Mouse (Mus musculus) left cerebral cortex, postnatal 25 days (tissue): ENCODE data around the gene D430041D05Rik. TPM values are rescaled to one million over a fixed set of nuclear protein-coding genes. Genes with fewer than 3 reads are reported as not detected.

Experiments
- DNase-seq, 2 experiments: peaks; one replicate each; pipeline ENCODE4 v3.0.0; 2022; ENCODE audit warnings: low spot score in 2 of 2, mixed read lengths in 1 of 2
- intact Hi-C: fragments of 180-260 bp; cut with DNase I; formaldehyde crosslinking; loops from one replicate; pipeline ENCODE4 v1.15.1; 2025
- total RNA-seq, 2 experiments: library from RNA; stranded (reverse); gene quantifications; 2 replicates each; pipeline ENCODE4 v1.2.3; 2021

The D430041D05Rik gene
- total RNA-seq, 2 experiments from 2014 or later, result 124 to 128 TPM

DNA sequence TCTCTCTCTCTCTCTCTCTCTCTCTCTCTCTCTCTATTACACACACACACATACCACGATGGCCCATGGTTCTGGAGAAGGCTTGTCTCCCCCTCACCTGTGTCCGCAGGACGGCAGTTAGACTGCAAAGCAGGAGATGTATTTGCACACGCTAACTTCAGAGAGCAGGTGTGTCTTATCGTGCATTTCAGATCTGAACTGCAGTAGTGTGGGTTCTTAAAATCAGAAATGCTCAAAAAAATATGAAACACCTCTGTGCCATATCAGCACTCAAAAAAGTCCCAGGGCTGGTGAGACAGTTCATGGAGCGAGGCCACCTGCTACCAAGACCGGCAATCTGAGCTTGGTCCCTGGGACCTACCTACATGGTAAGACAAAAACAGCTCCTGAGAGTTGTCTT, 993 bp upstream of the D430041D05Rik start:
- intact Hi-C loops, result no loop called here
- no peak for DNase-seq

DNA sequence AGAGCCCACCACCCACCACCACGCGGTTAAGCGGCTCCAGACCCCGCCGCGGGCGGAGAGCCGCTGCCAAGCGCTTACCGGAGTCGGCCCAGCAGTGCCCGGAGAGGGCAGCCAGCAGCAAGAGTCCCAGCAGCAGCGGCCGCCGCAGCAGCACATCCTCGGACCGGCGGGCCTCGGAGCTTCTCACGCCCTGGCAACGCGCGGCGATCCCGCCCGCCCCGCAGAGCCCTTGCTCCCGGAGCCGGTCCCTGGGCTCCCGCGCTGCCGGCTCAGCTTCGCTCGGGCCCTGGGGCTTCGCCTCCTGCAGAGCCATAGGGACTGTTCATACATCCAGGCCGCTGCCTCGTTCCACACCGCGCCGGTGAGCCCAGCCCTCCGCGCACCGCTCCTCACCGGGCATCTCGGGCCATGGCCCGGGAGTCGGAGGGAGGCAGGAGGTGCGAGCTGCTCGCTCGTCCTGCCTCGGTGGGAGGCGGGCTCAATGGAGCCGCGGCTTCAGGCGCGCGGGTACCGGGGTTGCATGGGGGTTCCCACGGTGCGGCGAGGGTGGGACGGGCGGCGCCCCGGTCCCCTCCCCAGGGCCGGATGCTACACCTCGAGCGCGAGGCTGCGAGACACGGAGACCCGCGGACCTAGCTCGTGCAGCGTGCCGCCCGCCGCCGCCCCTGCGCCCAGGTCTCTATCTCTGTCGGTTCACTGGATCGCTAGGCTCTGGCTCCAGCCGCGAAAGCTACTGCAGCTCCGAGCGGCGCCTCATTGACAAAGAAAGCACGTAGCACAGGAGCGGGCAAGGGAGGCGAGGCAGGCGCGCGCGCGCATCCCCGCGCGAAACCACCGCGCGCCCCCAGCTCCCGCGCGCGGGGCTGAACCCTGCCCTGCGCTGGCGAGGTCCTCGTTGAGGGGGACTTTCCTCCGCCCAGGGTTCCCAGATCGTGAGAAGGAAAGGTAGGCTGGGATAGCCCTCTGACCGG, 677 bp downstream of the D430041D05Rik start:
- DNase-seq, result peak; percentile 66 to 68
- intact Hi-C loops, result loop anchor here (5.0 kb wide), 2 partner anchors 58 to 78 kb away; no protein-coding TSS in a partner anchor

DNA sequence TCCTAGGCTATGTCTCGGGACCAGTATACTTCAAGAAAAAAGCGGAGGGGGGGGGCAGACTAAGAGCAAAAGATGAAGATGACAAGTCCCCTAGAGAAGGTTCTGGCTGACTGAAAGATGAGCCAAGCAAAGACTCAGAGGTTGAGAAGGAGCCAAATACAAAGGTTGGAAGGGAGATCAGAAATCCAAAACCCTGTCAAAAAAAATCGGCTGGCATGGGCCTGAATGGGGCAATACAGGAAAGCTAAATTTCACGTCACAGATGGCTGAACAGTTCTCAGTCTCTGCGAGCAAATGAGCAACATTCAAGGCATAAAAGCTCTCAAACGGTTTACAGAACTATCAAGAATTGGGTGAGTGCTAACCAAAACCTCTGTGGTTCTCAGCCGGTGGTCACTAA, 2.5 kb downstream of the D430041D05Rik start:
- intact Hi-C loops, result loop anchor here (5.0 kb wide), 2 partner anchors 56 to 76 kb away; no protein-coding TSS in a partner anchor
- no peak for DNase-seq

DNA sequence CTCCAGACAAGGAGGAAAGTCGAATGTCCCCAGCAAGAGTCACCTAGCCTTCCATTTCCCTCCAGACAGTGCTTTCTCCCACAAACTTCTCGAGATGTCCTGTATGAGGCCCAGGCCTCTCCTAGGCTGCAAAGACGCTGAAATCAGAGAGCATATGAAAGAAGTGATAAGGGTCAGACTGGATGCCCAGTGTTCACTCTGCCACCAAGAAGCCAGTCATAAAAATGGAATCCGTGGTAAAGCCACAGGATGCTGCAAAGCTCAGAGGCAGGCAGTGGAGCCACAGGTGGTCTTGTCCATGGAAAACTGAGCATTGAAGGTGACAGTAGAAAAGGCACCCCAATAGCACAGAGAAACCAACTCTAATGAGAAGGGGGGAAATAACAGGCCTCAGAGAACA, 2.9 kb downstream of the D430041D05Rik start:
- intact Hi-C loops, result loop anchor here (5.0 kb wide), 2 partner anchors 56 to 76 kb away; no protein-coding TSS in a partner anchor
- no peak for DNase-seq

DNA sequence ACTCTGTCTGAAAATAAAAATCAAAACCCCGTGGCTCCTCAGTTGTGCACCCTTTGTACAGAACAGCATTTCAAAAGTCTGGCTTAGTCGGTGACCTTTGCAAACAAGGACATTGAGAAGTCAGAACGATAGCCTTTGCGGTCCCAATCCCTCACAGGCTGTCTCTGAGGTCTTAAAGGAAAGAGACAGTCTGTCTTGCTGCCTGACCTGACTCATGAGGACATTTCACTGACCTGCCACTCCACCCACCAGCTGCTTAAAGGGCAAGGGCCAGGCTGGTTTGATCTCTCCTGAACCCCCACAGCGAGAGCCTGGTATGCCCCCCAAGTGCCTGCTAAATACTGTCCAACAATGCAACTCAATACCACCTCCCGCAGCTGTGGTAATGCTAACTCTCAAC, 6.8 kb downstream of the D430041D05Rik start:
- intact Hi-C loops, result no loop called here
- DNase-seq, result no peak

DNA sequence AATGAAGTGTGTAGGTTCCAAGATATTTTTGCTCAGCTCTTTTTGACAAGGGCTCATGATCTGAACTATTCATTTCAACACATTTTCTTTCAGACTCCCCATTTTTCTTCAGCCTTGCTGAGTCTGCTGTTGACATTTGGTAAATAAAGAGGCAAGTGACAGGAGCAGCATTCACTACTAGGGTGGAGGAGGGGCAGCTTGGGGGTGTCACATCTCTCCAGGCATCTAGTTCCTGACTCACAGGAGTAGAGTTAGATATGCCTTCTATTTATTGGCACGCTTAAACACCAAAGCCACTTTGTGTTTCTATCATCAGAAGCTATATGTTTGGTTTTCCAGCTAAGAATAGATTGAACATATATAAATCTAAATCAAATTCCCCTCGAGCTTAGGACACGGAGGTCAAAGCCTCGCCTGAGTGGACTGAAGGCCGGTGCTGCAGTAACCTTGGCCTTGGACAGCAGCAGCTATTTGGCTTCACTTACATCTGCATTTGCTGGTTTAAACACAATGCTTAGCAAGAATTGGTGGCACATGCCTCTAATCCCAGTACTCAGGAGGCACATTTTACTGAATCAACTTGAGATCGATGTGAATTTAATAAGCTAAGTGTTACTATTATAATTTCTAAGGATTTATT, 12.0 kb downstream of the D430041D05Rik start:
- DNase-seq, result no peak
- intact Hi-C loops, result no loop called here

DNA sequence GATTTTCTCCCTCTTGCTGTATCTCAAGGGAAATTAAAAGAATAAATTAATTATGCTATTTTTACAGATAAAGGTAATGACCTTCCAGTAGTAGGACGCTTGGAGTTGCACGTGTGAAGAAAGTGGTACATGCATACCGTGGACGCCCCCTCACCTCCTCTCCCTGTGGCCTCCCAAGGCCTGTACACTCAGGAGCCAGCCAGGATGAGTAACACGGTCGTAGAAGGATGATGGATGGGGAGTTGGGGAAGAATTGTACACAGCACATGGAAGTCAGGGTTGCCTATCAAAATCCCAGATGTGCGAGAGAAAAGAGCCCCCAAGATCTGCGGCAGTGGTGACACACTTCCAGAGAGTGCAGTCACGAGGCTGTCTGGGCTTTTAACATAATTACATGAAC, 14.9 kb downstream of the D430041D05Rik start:
- intact Hi-C loops, result no loop called here
- no peak for DNase-seq

DNA sequence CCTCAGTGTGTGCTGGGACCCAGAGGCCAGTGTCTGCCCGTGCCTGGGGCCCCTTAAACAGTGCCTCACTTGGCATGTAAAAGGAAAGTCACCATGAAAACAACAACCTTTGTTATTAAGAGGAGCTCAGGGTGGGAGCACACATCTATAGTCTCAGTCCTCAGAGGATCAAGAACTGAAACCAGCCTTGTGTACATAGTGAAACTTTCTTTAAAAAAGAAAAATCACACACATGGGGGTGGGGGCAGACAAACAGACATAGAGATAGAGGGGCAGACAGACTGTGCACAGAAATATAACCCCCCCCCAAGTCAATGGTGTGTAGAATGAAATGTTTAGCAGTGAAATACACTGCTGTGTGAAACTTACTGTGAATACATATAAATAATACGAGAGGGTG, 16.0 kb downstream of the D430041D05Rik start:
- no peak for DNase-seq
- intact Hi-C loops, result no loop called here

DNA sequence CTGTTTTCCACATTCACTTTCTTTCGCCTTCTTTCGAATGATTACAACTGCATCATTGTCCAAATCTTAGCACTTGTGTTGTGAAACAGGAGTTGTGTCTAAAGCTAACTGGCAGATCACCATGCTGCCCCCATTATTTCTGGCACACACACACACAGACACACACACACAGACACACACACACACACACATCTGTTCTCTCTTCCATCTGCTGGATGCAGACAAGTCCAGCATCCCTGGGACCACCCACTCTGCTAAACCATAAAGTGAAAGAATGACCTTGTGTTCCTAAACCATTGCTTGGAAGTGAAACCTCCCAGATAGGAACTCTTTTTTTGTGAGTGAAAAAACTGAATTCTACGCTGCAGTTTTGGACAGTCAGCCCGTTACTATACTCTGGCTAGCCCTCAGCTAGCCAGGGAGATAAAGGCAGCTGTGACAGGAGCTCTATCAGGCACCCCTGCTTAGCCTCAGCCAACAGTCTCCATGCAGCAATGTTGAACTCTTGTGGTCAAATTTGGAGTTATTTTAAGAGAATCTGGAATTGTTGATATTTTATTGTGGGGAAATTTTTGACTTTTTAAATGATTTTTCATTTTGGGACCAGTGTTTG, 18.0 kb downstream of the D430041D05Rik start:
- intact Hi-C loops, result no loop called here
- no peak for DNase-seq

DNA sequence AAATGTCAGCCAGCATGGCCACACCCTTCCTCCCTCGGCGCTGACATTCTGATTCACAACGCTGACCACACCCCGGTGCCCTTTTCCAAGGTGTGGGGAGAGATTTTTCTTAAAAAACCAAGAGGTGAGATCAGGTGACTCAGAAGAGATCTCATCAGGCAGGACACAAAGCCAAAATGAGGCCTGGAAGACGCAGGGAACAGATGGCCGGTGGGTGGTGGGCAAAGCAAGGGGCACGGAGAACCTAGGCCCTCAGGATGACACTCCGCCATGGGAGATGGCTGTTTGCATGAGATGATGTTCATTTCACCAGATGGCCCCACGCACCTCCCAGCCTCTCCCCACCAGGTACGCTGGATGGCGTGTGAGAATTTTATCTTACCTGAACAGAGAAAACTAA, 21.6 kb downstream of the D430041D05Rik start:
- DNase-seq, result no peak
- intact Hi-C loops, result no loop called here

DNA sequence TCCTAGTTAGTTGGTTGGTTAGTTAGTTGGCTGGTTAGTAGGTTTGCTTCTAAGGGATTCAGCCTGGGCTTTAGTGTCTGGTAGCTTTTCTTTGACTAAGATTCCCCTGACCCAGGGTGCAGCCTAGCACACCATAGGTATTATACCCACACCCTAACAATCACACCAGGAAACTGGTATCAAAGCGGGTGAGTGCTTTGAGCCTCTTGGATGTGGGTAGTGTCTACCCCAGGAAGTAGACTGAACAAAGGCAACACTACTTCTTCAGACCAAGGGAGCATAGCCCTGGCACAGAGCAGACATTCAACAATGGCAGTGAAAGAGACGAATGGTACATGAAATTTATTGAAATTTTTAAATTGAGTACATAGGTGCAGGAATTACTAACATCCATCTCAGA, 24.9 kb downstream of the D430041D05Rik start:
- DNase-seq, result no peak

DNA sequence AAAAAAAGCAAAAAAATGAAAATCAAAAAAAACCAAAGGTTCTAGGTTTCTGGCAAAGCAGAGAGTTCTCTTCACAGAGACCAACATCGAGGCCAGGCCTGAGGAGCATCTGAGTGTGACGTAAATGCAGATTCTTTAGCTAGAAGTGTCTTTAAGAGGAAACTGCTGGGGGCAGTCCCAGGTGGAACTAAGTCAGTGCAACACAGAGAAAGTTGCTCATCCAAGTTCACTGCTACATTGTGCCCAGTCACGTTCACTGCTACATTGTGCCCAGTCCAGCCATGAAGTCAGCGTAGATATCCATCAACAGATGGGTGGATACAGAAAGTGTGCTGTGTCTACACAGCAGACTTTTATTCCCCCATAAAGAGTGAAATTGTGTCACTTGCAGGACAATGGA, 27.2 kb downstream of the D430041D05Rik start:
- DNase-seq, result no peak
- intact Hi-C loops, result no loop called here

More for the DNA sequence above, 24.9 kb downstream of the D430041D05Rik start:
- intact Hi-C loops, result no loop called here

DNA sequence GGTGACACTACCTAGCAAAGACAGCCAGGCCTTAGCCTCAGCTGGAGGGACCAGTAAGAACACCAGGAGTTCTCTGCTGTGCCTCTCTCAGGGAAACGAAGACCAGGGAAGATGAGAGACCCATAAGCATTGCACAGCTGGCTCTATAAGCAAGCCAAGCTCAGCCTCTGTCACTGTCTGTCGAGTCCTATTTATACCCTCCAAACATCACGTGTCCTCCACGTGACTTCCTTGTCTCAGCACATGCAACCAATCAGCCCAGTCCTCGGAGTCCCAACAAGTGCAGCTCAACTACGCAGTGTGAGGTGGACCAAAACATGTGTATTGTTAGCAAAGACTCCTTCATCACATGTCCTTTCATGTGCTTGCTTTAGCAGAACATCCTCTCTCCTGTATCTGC, 28.0 kb downstream of the D430041D05Rik start:
- peak in 1 of 2 experiments; percentile 37 for DNase-seq
- intact Hi-C loops, result no loop called here

DNA sequence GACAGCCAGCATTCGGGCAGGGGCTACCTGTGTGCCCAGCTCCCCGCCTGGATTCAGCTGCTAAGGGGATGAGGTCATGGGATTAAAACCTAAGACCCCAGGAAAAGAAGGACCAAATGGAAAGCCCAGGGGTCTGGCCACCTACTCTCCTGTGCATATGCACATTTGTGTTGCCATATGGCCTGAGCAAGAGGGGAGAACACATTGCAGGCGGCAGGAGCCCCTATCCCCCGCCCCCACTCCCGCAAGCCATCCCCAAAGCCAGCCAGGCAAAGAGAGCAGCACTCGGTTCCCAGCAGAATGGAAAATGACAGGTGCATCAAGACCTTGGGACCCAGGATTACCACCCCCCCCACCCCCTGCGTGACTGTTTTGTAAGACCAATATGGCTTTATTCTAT, 31.5 kb downstream of the D430041D05Rik start:
- intact Hi-C loops, result no loop called here
- DNase-seq, result no peak

DNA sequence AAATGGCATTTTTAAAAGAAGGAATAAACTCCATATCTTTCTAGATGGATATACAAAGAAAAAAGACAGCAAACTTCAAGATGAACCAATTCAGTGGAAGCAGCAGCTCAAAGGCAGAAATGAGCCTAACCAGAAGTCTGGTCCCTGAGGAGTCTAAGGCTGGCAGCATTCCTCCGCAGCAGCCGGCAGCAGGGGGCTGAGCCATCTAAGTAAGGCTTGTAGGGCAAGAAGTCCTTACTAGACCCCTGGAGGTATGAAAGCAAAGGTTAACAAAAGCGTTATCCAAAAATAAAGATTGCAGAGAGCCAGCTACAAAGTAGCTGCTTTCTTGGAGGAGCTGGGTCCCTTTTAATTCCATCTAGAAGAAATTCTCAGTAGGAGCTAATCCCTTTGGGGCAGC, 32.0 kb downstream of the D430041D05Rik start:
- intact Hi-C loops, result no loop called here

DNA sequence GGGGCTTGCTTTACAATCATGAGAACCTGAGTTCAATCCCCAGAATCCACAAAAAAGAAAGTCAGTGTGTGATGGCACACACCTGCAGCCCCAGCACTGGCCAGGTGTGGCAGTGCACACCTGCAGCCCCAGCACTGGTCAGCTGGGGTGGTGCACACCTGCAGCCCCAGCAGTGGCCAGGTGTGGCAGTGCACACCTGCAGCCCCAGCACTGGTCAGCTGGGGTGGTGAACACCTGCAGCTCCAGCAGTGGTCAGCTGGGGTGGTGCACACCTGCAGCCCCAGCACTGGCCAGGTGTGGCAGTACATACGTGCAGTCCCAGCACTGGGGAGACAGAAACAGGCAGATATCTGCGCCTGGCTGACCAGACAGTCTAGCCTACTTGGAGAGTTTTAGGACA, 32.8 kb downstream of the D430041D05Rik start:
- intact Hi-C loops, result no loop called here

More for the DNA sequence above, 32.0 kb downstream of the D430041D05Rik start:
- DNase-seq, result no peak

DNA sequence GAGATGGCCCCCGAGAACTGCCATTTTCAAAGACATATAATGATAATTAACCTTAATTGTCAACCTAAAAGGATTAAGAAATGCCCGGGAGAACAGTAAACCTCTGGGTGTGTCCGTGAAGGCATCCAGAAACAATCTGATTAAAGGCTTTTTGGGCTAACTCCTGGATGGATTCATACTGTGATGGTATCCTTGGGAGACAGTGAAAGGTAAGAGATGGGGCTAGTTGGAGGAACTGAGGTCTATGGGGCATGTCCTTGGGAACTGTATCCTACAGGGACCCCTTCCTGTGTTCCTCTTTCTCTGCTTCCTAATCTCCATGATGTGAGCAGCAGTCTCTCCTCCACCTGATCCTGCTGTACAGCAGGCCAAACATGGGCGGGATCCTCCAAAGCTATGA, 38.7 kb downstream of the D430041D05Rik start:
- DNase-seq, result no peak
- intact Hi-C loops, result no loop called here

More for the DNA sequence above, 32.8 kb downstream of the D430041D05Rik start:
- DNase-seq, result no peak

DNA sequence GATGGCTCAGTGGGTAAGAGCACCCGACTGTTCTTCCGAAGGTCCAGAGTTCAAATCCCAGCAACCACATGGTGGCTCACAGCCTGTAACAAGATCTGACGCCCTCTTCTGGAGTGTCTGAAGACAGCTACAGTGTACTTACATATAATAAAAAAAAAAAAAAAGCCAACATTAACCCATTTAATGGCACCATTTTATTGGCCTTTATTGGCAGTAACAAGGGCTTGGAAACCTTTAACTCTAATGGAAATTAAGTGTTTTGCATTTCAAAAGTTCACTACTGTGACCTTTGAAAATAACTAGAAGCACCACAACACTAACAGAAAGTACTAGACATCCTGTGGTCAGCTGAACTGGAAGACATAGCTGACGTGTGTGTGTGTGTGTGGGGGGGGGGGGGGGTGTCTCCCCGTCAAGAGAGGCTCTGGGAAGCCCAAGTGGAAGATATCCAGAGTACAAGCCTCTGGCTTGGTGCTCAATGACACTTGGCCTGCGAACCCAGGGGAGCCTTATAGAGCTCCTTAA, 39.1 kb downstream of the D430041D05Rik start:
- intact Hi-C loops, result no loop called here
- no peak for DNase-seq

DNA sequence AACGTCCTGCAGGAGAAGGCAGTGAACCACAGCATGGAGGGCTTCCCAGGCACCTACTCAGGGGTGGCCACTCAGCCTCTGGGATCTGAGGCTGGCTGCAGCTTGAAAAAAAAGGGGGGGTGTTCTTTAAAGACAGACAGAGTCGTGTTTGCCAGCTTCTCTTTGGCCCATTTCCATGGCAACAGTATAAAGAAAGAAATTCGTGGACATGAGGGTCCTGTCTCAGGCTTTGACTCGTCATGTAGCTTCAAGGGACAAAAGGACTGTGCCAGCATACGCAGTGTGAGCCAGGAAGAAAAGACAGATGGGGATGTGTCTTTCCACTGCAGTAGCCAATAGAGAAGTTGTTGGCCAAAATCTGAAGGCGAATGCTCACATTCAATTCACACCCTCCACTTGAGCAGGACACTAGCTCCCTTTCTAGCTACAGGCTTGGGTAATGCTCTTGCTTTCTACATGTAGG, 42.9 kb downstream of the D430041D05Rik start:
- peak in 1 of 2 experiments; percentile 76 for DNase-seq
- intact Hi-C loops, result no loop called here

DNA sequence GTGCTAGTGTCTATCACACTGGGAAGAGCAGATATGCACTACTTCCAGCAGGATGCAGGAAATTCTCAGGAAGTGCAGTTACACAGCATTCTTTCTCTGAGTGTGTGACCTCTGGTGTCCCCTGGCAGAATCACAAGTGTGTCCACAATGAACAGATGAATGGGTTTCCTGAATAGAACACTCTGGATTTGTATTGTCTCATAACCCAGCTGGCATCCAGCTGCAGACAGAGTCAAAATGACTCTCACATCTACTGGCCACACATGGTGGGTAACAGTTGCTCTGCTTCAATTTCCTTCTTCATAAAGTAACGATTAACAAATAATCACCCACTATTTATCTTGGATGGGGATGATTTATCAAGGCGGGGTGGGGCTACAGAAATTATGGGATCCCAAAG, 43.5 kb downstream of the D430041D05Rik start:
- intact Hi-C loops, result no loop called here
- no peak for DNase-seq
